Mouse (Mus musculus): ENCODE results near the gene Gpn2. TPM values are rescaled to one million over a fixed set of nuclear protein-coding genes. Genes with fewer than 3 reads are reported as not detected.

Gpn2 gene
- polyA plus RNA-seq (2015; fragmentation: Nextera tagmentation; extraction: Ambion mirVana), result 12.5 and 13.5 TPM in 2 replicates

GRCm38 (mm10) chr4:133584059-133584951 lies at the start of gene Gpn2:
Gene Gpn2, plus strand, starts transcription at chr4:133584362.
- WGBS (ENCODE audit: insufficient replicate concordance), result 1% methylated on average over 65 of the region's 65 CpGs
- no peaks in the 10 kb centered on the region for H3K9me3 ChIP-seq (replicated peaks)
- peak within 1 kb of the TSS; percentile 92 for H3K4me3 ChIP-seq (replicated peaks)
- H3K27ac ChIP-seq, result peak within 1 kb of the TSS; percentile 86
- peaks cover 31% of the 10 kb centered on the region for H3K4me1 ChIP-seq (replicated peaks)
- H3K27me3 ChIP-seq, result no peaks in the 10 kb centered on the region
- peak; percentile 71 for DNase-seq
- H3K9ac ChIP-seq, result peak within 1 kb of the TSS; percentile 86
- H3K4me2 ChIP-seq, result peak within 1 kb of the TSS; percentile 98
- ATAC-seq (ENCODE audit: low read depth), result peak; percentile 84
- peaks cover 63% of the 10 kb centered on the region for H3K36me3 ChIP-seq

GRCm38 (mm10) chr4:133536081-133536480 lies 48.1 kb upstream of the Gpn2 start:
- DNase-seq (no peak), ATAC-seq (ENCODE audit: low read depth) (no peak)
- Histone ChIP-seq H3K4me3 (replicated peaks) (no peak overlapping the region), H3K9me3 (replicated peaks) (no peaks in the 10 kb centered on the region), H3K27me3 (no peaks in the 10 kb centered on the region), H3K4me2 (no peak overlapping the region), H3K36me3 (peaks cover 96% of the 10 kb centered on the region), H3K27ac (no peak overlapping the region), H3K4me1 (replicated peaks) (no peaks in the 10 kb centered on the region), H3K9ac (no peak overlapping the region)
- 78% methylated on average over 3 of the region's 3 CpGs for WGBS (ENCODE audit: insufficient replicate concordance)

GRCm38 (mm10) chr4:133536652-133537051 lies 47.5 kb upstream of the Gpn2 start:
- H3K36me3 ChIP-seq, result peaks cover 96% of the 10 kb centered on the region
- 82% methylated on average over 5 of the region's 5 CpGs for WGBS (ENCODE audit: insufficient replicate concordance)
- ATAC-seq (ENCODE audit: low read depth), result no peak
- H3K4me2 ChIP-seq, result no peak overlapping the region
- H3K27me3 ChIP-seq, result no peaks in the 10 kb centered on the region
- no peaks in the 10 kb centered on the region for H3K4me1 ChIP-seq (replicated peaks)
- no peaks in the 10 kb centered on the region for H3K9me3 ChIP-seq (replicated peaks)
- H3K9ac ChIP-seq, result no peak overlapping the region
- no peak overlapping the region for H3K27ac ChIP-seq
- no peak for DNase-seq
- H3K4me3 ChIP-seq (replicated peaks), result no peak overlapping the region

GRCm38 (mm10) chr4:133545272-133546231 lies 38.6 kb upstream of the Gpn2 start, which contains the start of gene Nudc:
Gene Nudc, minus strand, starts transcription at chr4:133545996.
- Histone ChIP-seq H3K36me3 (peaks cover 30% of the 10 kb centered on the region), H3K9ac (peak within 1 kb of the TSS; percentile 91), H3K9me3 (replicated peaks) (no peaks in the 10 kb centered on the region), H3K27ac (peak within 1 kb of the TSS; percentile 77), H3K4me2 (peak within 1 kb of the TSS; percentile 90), H3K27me3 (no peaks in the 10 kb centered on the region), H3K4me1 (replicated peaks) (peaks cover 31% of the 10 kb centered on the region), H3K4me3 (replicated peaks) (peak within 1 kb of the TSS; percentile 89)
- WGBS (ENCODE audit: insufficient replicate concordance), result under 1% methylated on average over 73 of the region's 77 CpGs
- DNase-seq, result peak; percentile 96
- ATAC-seq (ENCODE audit: low read depth), result peak; percentile 98

- H3K9ac ChIP-seq, result no peak overlapping the region
- WGBS (ENCODE audit: insufficient replicate concordance), result 75% methylated on average over 1 of the region's 1 CpGs
- no peaks in the 10 kb centered on the region for H3K9me3 ChIP-seq (replicated peaks)
- ATAC-seq (ENCODE audit: low read depth) (no peak), DNase-seq (no peak)
- H3K4me3 ChIP-seq (replicated peaks), result no peak overlapping the region
- H3K4me1 ChIP-seq (replicated peaks), result peaks cover 28% of the 10 kb centered on the region
- H3K27me3 ChIP-seq, result 0 out of 2 replicates have a peak, but pooled peaks cover 4% of the 10 kb centered on the region
- H3K27ac ChIP-seq, result no peak overlapping the region
- H3K36me3 ChIP-seq, result no peaks in the 10 kb centered on the region
- H3K4me2 ChIP-seq, result no peak overlapping the region
These were observed 32.1 kb upstream of the Gpn2 start for GRCm38 (mm10) chr4:133552029-133552428.

GRCm38 (mm10) chr4:133552768-133553447 lies 31.3 kb upstream of the Gpn2 start, which contains the start of gene Nr0b2:
Gene Nr0b2, plus strand, starts transcription at chr4:133553376.
- Histone ChIP-seq H3K27ac (peak within 1 kb of the TSS; percentile 18; the same call in 1 of the 2 replicates), H3K9me3 (replicated peaks) (no peaks in the 10 kb centered on the region), H3K27me3 (0 out of 2 replicates have a peak, but pooled peaks cover 4% of the 10 kb centered on the region), H3K36me3 (no peaks in the 10 kb centered on the region), H3K4me3 (replicated peaks) (no peak within 1 kb of the TSS), H3K4me2 (peak within 1 kb of the TSS; percentile 30), H3K4me1 (replicated peaks) (peaks cover 28% of the 10 kb centered on the region), H3K9ac (no peak within 1 kb of the TSS)
- ATAC-seq (ENCODE audit: low read depth) (no peak), DNase-seq (no peak)
- WGBS (ENCODE audit: insufficient replicate concordance), result 42% methylated on average over 10 of the region's 10 CpGs

- 44% methylated on average over 19 of the region's 19 CpGs for WGBS (ENCODE audit: insufficient replicate concordance)
- 0 out of 2 replicates have a peak, but pooled peaks cover 4% of the 10 kb centered on the region for H3K27me3 ChIP-seq
- no peaks in the 10 kb centered on the region for H3K36me3 ChIP-seq
- H3K9me3 ChIP-seq (replicated peaks), result no peaks in the 10 kb centered on the region
- peaks cover 30% of the 10 kb centered on the region for H3K4me1 ChIP-seq (replicated peaks)
- no peak overlapping the region for H3K4me3 ChIP-seq (replicated peaks)
- peak overlapping the region; percentile 18; the same call in 1 of the 2 replicates for H3K27ac ChIP-seq
- H3K4me2 ChIP-seq, result peak overlapping the region; percentile 30
- H3K9ac ChIP-seq, result no peak overlapping the region
- DNase-seq, result no peak
- no peak for ATAC-seq (ENCODE audit: low read depth)
These were observed 30.5 kb upstream of the Gpn2 start for GRCm38 (mm10) chr4:133553448-133554330.

GRCm38 (mm10) chr4:133557041-133557717 lies 27.0 kb upstream of the Gpn2 start:
- H3K27ac ChIP-seq, result peak overlapping the region; percentile 63
- H3K4me3 ChIP-seq (replicated peaks), result 0 out of 2 replicates have a peak overlapping the region, but pooled peaks have one; percentile 4
- H3K27me3 ChIP-seq, result 0 out of 2 replicates have a peak, but pooled peaks cover 4% of the 10 kb centered on the region
- no peak overlapping the region for H3K9ac ChIP-seq
- peak overlapping the region; percentile 28; the same call in 1 of the 2 replicates for H3K4me2 ChIP-seq
- 47% methylated on average over 10 of the region's 10 CpGs for WGBS (ENCODE audit: insufficient replicate concordance)
- ATAC-seq (ENCODE audit: low read depth), result peak; percentile 86
- DNase-seq, result no peak
- H3K9me3 ChIP-seq (replicated peaks), result no peaks in the 10 kb centered on the region
- H3K4me1 ChIP-seq (replicated peaks), result peaks cover 25% of the 10 kb centered on the region
- H3K36me3 ChIP-seq, result no peaks in the 10 kb centered on the region

GRCm38 (mm10) chr4:133559846-133560245 lies 24.3 kb upstream of the Gpn2 start:
- peaks cover 3% of the 10 kb centered on the region; the same call in 1 of the 2 replicates for H3K4me1 ChIP-seq (replicated peaks)
- no peak overlapping the region for H3K27ac ChIP-seq
- WGBS (ENCODE audit: insufficient replicate concordance), result 61% methylated on average over 4 of the region's 4 CpGs
- no peaks in the 10 kb centered on the region for H3K9me3 ChIP-seq (replicated peaks)
- DNase-seq, result no peak
- ATAC-seq (ENCODE audit: low read depth), result no peak
- H3K27me3 ChIP-seq, result 0 out of 2 replicates have a peak, but pooled peaks cover 4% of the 10 kb centered on the region
- H3K9ac ChIP-seq, result no peak overlapping the region
- H3K36me3 ChIP-seq, result no peaks in the 10 kb centered on the region
- H3K4me2 ChIP-seq, result no peak overlapping the region
- H3K4me3 ChIP-seq (replicated peaks), result no peak overlapping the region

All from liver, embryonic 13.5 days (tissue).